Mouse (Mus musculus) ES-E14 (cell line): Measurements from ENCODE around the gene Rbm43.

Experiments used
- CHD2 ChIP-seq: IDR thresholded peaks from 2 replicates; pipeline ENCODE4 v1.6.1; 2014; ENCODE audit warnings: mild to moderate bottlenecking, low read depth, low read length, inconsistent platforms
- HCFC1 ChIP-seq: IDR thresholded peaks from 2 replicates; pipeline ENCODE4 v1.6.1; 2012; ENCODE audit warnings: low read length, inconsistent platforms, borderline replicate concordance; ENCODE audit not compliant: insufficient read depth
- ZC3H11A ChIP-seq: IDR thresholded peaks from 2 replicates; pipeline ENCODE4 v1.6.1; 2012; ENCODE audit warnings: low read depth, mild to moderate bottlenecking, inconsistent platforms, low read length, borderline replicate concordance
- ZNF384 ChIP-seq: IDR thresholded peaks from 2 replicates; pipeline ENCODE4 v1.6.1; 2012; ENCODE audit warnings: low read depth, low read length, inconsistent platforms

DNA sequence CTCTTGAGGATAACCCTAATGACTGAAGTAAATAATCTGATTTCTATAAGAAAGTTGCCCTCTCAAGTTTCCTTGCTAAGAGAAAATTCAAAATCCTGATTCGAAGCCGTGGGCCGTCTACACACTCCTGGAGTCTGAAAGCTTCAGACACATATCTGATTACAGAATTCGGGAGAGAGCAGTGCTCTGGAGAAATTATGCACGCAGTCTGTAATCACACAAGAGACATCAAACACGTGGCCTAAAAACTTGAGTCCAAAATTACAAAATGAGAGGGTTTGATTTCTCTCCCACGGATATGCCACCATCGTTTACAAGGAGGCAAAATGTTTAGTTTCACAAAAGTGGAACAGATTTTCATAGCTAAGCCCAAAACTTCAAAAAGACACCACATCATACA lies 29.3 kb downstream of the Rbm43 start:
- no peak for TF ChIP-seq HCFC1
- no peak for TF ChIP-seq CHD2
- TF ChIP-seq ZNF384, result no peak
- no peak for TF ChIP-seq ZC3H11A
